Mouse (Mus musculus): ENCODE results near the gene Gm42906.

The Gm42906 gene

DNA sequence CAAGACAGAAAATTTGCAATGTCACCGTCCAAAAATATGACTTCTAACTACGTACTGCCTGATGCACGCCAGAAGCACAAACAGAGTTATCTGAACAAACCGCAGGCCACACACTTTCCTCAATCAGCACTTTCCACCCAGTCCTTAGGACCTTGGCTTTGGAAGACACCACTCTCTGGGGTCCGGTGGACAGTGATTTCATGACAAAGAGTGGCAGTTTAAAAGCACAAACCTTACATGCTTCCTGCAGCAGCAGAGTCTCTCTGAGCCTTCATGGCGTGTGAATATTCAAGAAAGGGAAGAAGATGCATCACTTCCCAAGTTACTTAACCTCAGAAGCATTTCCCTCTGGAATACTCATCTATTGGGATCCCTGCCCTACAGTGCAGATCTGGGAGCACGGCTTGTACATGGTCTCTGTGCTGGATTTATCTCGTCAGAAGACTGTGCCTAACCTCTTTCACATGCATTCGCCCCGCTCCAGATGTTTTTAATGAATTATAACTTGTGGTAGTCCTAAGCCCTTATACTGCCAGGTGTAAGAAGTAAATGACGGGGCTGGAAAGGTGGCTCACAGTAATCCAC, 244.2 kb downstream of the Gm42906 start:
- TF ChIP-seq CTCF (conservative IDR thresholded peaks at IDR 0.05; ENCODE audit: low read length) (no peak), NANOG (IDR thresholded peaks at IDR 0.05; ENCODE audit: borderline replicate concordance, low read length) (no peak), POU5F1 (IDR thresholded peaks at IDR 0.05; ENCODE audit: borderline replicate concordance, low read length) (no peak)
- 0 out of 2 replicates have a peak, but pooled peaks cover 7% of the 10 kb centered on the region for H3K4me1 ChIP-seq (replicated peaks; ENCODE audit: low read depth, low read length)
- H3K4me3 ChIP-seq (replicated peaks; ENCODE audit: low read length): no peak overlapping the region
- H3K9me3 ChIP-seq (ENCODE audit: low read length): no peaks in the 10 kb centered on the region
- peaks cover 10% of the 10 kb centered on the region; the same call in 1 of the 2 replicates for H3K27me3 ChIP-seq (ENCODE audit: insufficient read depth, low read length)
- no peaks in the 10 kb centered on the region for H3K36me3 ChIP-seq (ENCODE audit: insufficient read depth, low read length)

DNA sequence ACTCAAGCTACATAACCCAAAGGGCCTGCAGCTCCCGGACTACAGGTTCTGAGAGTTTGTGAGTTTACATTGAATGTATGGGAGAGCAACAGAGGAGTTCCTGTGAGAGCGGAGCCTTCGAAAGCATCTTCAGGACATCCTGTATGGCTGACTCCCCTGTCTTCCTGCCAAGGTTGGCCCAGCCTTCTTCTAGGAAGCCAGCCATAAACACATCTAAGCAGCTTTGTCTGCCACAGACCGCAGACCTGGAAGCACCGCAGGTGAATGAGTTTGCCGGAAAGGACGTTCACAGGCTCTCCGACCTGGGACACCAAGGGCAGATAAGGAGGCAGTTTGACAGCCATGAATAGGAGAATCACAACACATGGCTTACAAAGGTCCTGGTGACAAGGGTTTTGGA, 246.7 kb downstream of the Gm42906 start:
- Histone ChIP-seq H3K36me3 (ENCODE audit: insufficient read depth, low read length) (no peaks in the 10 kb centered on the region), H3K4me3 (replicated peaks; ENCODE audit: low read length) (no peak overlapping the region), H3K27me3 (ENCODE audit: insufficient read depth, low read length) (peaks cover 4% of the 10 kb centered on the region; the same call in 1 of the 2 replicates), H3K4me1 (replicated peaks; ENCODE audit: low read depth, low read length) (no peaks in the 10 kb centered on the region), H3K9me3 (ENCODE audit: low read length) (no peaks in the 10 kb centered on the region)
- TF ChIP-seq POU5F1 (IDR thresholded peaks at IDR 0.05; ENCODE audit: borderline replicate concordance, low read length): no peak
- no peak for TF ChIP-seq CTCF (conservative IDR thresholded peaks at IDR 0.05; ENCODE audit: low read length)
- no peak for TF ChIP-seq NANOG (IDR thresholded peaks at IDR 0.05; ENCODE audit: borderline replicate concordance, low read length)

- Histone ChIP-seq H3K9me3 (ENCODE audit: low read length) (no peaks in the 10 kb centered on the region), H3K4me1 (replicated peaks; ENCODE audit: low read depth, low read length) (no peaks in the 10 kb centered on the region), H3K36me3 (ENCODE audit: insufficient read depth, low read length) (no peaks in the 10 kb centered on the region), H3K27me3 (ENCODE audit: insufficient read depth, low read length) (peaks cover 3% of the 10 kb centered on the region; the same call in 1 of the 2 replicates), H3K4me3 (replicated peaks; ENCODE audit: low read length) (no peak overlapping the region)
- TF ChIP-seq CTCF (conservative IDR thresholded peaks at IDR 0.05; ENCODE audit: low read length): no peak
- no peak for TF ChIP-seq POU5F1 (IDR thresholded peaks at IDR 0.05; ENCODE audit: borderline replicate concordance, low read length)
- TF ChIP-seq NANOG (IDR thresholded peaks at IDR 0.05; ENCODE audit: borderline replicate concordance, low read length): no peak
These were observed 247.7 kb downstream of the Gm42906 start for GRCm38 (mm10) chr5:151180176-151180785.

- TF ChIP-seq NANOG (IDR thresholded peaks at IDR 0.05; ENCODE audit: borderline replicate concordance, low read length) (no peak), CTCF (conservative IDR thresholded peaks at IDR 0.05; ENCODE audit: low read length) (no peak), POU5F1 (IDR thresholded peaks at IDR 0.05; ENCODE audit: borderline replicate concordance, low read length) (no peak)
- no peaks in the 10 kb centered on the region for H3K27me3 ChIP-seq (ENCODE audit: insufficient read depth, low read length)
- H3K9me3 ChIP-seq (ENCODE audit: low read length): no peaks in the 10 kb centered on the region
- no peaks in the 10 kb centered on the region for H3K4me1 ChIP-seq (replicated peaks; ENCODE audit: low read depth, low read length)
- no peaks in the 10 kb centered on the region for H3K36me3 ChIP-seq (ENCODE audit: insufficient read depth, low read length)
- no peak overlapping the region for H3K4me3 ChIP-seq (replicated peaks; ENCODE audit: low read length)
These were observed 250.8 kb downstream of the Gm42906 start for GRCm38 (mm10) chr5:151177171-151177570.

GRCm38 (mm10) chr5:151175897-151176313, 252.1 kb downstream of the Gm42906 start:
- H3K27me3 ChIP-seq (ENCODE audit: insufficient read depth, low read length): no peaks in the 10 kb centered on the region
- TF ChIP-seq NANOG (IDR thresholded peaks at IDR 0.05; ENCODE audit: borderline replicate concordance, low read length) (no peak), CTCF (conservative IDR thresholded peaks at IDR 0.05; ENCODE audit: low read length) (no peak), POU5F1 (IDR thresholded peaks at IDR 0.05; ENCODE audit: borderline replicate concordance, low read length) (no peak)
- no peak overlapping the region for H3K4me3 ChIP-seq (replicated peaks; ENCODE audit: low read length)
- H3K4me1 ChIP-seq (replicated peaks; ENCODE audit: low read depth, low read length): no peaks in the 10 kb centered on the region
- H3K36me3 ChIP-seq (ENCODE audit: insufficient read depth, low read length): no peaks in the 10 kb centered on the region
- H3K9me3 ChIP-seq (ENCODE audit: low read length): no peaks in the 10 kb centered on the region

DNA sequence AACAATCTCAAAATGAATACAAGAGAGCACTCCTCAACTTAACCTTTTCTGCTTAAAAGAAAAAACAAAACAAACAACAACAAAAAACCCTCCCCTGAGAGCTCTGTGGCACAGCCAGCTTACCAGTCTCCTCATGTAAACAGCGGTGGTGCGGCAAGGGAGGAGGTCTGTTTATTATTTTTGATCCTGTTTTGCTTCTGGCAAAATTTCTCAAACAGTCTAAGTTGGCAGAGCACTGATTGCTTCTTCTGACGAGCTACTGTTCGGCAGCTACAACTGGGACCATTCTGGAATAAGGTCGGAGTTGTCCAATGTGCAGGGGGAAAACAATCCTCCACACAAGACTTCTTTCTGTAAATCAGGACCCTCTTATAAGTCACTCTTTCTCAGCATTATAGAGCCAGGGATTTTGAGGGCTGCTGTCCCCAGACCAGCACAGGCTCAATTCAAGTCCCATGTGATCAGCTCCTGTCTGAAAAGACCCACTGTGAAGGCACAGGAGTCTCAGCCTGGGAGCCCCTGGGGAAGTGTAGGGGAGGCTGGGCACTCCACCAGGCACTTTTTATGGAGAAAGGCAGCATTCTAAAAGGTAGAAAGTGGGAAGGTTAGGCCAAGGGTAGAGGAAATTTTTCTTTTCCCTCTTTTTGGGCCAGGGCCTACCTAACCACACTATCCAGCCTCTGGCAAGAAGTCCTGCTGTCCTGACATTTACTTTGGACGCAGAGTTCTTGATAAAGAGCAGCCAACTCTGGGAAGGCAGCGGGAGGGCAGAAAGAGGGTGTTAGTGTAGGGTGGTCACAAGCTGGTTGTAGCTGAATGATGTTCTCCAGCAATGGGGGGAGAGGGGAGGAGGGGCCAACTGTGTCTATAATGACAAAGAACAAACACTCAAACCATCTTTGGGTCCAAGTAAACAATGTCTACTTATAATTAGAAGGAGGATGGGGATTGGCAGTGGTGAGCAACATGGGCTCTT, 253.2 kb downstream of the Gm42906 start:
- TF ChIP-seq CTCF (conservative IDR thresholded peaks at IDR 0.05; ENCODE audit: low read length): no peak
- no peak for TF ChIP-seq POU5F1 (IDR thresholded peaks at IDR 0.05; ENCODE audit: borderline replicate concordance, low read length)
- no peak for TF ChIP-seq NANOG (IDR thresholded peaks at IDR 0.05; ENCODE audit: borderline replicate concordance, low read length)
- Histone ChIP-seq H3K4me1 (replicated peaks; ENCODE audit: low read depth, low read length) (no peaks in the 10 kb centered on the region), H3K9me3 (ENCODE audit: low read length) (no peaks in the 10 kb centered on the region), H3K36me3 (ENCODE audit: insufficient read depth, low read length) (no peaks in the 10 kb centered on the region), H3K4me3 (replicated peaks; ENCODE audit: low read length) (no peak overlapping the region), H3K27me3 (ENCODE audit: insufficient read depth, low read length) (no peaks in the 10 kb centered on the region)

DNA sequence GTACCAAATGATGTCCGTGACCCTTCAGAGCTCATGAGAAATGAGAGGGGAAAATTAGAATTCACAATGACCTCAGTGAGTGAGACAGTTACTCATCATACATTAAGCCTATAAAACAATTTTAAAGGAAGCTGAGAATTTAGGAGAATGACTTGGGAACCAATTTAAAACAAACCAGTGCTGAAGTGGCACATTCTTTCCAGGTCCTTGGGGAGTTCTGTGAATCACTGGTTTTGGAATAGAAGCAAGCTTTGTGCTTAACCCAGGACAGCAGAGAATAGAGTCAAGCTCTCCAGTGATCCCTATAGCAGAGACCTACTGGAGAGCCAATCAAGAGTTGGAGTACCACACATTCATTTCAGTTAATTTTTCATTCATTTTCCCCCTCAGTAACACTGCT, 254.2 kb downstream of the Gm42906 start:
- TF ChIP-seq POU5F1 (IDR thresholded peaks at IDR 0.05; ENCODE audit: borderline replicate concordance, low read length): no peak
- Histone ChIP-seq H3K4me3 (replicated peaks; ENCODE audit: low read length) (no peak overlapping the region), H3K27me3 (ENCODE audit: insufficient read depth, low read length) (no peaks in the 10 kb centered on the region), H3K4me1 (replicated peaks; ENCODE audit: low read depth, low read length) (no peaks in the 10 kb centered on the region), H3K9me3 (ENCODE audit: low read length) (no peaks in the 10 kb centered on the region), H3K36me3 (ENCODE audit: insufficient read depth, low read length) (no peaks in the 10 kb centered on the region)

DNA sequence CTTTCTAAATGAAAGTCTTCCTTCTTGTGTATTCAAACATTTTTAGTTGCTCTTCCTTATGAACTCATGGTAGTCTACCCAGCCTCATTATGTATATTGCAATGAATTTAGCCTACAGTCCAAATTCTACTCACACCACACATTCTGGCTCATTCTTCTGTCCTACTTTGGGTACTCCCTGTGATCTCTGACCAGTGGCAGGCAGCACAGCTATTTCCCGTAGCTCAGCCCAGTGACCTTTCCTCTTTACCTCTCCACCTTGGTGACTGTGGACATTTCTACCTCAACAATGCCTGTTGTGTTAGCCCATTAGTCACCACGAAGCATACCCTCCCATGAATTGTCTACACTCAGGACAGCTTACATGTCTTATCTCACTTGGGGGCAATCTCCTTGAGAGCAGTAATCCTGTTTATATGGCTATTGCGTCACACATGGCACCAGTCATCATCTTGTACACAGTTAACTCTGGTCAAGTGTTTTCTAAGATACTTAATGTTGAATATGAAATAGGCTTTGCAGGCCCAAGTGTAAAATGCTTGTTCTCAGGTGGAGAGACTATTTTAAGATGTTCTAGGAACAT, 257.7 kb downstream of the Gm42906 start:
- Histone ChIP-seq H3K27me3 (ENCODE audit: insufficient read depth, low read length) (no peaks in the 10 kb centered on the region), H3K36me3 (ENCODE audit: insufficient read depth, low read length) (no peaks in the 10 kb centered on the region), H3K9me3 (ENCODE audit: low read length) (no peaks in the 10 kb centered on the region), H3K4me1 (replicated peaks; ENCODE audit: low read depth, low read length) (no peaks in the 10 kb centered on the region; the same call in 1 of the 2 replicates), H3K4me3 (replicated peaks; ENCODE audit: low read length) (no peak overlapping the region)
- TF ChIP-seq POU5F1 (IDR thresholded peaks at IDR 0.05; ENCODE audit: borderline replicate concordance, low read length) (no peak), CTCF (conservative IDR thresholded peaks at IDR 0.05; ENCODE audit: low read length) (no peak), NANOG (IDR thresholded peaks at IDR 0.05; ENCODE audit: borderline replicate concordance, low read length) (no peak)
